Mouse (Mus musculus): ENCODE data around the gene Mllt3. TPM values are rescaled to one million over a fixed set of nuclear protein-coding genes. Genes with fewer than 3 reads are reported as not detected.

The Mllt3 gene
- total RNA-seq, 2 experiments from 2014 or later, result 148 to 154 TPM

DNA sequence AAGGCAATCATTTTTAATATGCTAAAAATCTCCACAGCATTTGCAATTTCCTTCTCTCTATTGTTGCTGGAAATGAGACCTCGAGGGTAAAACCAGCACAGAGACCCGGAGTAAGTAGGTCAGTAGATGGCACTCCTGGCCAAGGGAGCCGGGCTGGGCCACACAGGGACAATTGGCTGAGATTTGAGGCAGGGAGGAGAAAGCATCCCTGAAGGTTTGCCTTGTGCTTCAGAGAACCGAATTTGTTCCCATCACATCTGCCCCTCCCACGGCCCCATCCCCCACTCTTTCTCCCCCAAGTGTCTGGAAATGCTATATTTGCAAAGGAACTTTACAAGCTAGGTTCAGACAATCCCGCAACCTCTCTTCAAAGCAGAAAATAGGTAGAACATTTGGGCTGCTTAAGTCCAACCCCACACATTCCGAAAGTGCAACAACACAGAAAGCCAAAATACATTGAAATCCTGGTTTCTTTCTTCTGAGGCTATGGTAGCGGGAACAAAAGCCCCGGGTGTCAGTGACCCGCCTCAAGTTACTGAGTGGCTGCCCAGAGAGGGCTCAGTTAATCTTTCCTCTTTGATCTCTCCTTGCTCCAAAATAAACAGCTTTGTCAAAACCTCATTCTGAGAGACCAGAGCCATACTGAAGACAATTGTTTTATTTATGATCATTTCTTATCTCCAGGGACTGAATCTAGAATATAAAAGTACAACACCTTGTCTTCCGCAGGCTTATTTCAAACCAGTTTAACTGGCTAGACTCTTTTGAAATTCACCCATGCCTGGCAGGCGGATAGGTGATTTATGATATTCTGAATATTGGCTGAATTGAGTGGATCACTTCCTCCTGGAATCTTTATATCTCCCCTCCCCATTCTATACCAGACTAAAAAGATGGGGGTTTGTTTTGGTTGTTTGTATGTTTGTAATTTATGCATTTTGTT, 247.8 kb downstream of the Mllt3 start:
- DNase-seq (ENCODE audit: low spot score), result peak; percentile 38

DNA sequence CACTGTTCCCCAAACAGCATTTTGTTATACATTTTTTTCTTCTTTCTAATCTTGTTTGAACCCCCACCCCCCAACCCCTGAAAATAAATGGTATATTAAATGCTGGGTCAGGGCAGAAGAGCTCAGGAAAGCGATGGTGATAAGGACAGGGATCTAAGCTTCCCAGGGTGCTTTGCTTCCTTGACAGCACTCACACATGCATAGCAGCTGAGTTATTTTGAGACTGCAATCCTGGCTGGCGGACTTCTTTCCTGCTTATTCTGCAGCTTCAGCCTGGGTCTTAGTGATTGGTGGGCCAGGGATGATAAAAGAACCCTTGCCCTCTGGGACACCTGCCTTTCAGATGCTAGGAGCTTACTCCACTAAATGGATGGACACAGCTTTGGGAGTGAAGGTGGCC, 249.4 kb downstream of the Mllt3 start:
- no peak for DNase-seq (ENCODE audit: low spot score)

DNA sequence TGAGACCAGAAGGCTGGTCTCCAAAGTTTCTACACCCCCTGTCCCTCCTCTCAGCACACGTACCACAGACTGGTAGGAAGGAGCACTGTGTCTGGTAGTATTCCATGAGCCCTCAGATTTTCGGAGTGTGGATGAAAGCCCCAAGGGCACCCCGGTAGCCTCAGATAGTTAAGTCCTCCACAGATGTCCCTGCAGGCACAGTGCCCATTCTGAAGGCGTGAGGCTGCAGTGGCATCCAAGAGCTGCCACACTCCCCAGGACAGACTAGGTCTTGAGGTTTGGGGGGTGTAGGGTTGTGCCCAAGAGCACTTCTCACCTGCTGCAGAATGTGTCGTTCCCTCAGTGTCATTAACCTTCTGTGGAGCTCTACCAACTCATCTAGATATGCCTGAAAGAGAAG, 251.2 kb downstream of the Mllt3 start:
- no peak for DNase-seq (ENCODE audit: low spot score)

DNA sequence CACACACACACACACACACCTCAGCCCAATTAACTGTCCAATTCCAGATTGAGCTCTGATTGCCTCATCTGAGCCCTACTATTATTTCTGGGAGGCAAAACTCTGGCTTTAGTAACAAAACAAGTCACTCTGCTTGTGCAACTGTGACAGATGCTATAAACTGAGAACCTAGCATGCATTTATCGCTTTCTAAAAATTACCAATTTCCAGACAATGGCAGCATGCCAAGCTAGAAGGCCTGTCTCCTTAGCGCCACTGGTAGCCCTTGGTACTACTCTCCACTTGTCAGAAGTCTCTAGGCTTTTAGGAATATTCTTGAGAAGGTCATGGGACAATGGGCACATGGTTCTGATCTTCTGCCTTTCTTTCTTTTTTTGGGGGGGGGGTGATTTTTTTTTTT, 257.4 kb downstream of the Mllt3 start:
- DNase-seq (ENCODE audit: low spot score), result no peak

DNA sequence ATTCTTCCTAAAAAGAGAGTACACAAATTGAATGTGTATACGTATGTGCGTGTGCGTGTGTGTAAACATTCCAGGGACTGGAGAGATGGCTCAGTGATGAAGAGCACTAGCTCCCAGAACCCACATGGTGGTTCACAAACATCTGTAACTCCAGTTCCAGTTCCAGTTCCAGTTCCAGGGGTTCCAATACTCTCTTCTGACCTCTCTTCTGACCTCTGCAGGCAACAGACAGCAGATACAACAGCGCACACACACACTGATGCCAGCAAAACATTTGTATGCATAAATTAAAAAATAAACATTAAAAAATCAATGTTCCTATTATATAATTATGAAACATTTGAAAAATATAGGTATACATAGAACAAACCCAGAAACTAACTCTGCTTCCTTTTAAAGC, 258.6 kb downstream of the Mllt3 start:
- no peak for DNase-seq (ENCODE audit: low spot score)

DNA sequence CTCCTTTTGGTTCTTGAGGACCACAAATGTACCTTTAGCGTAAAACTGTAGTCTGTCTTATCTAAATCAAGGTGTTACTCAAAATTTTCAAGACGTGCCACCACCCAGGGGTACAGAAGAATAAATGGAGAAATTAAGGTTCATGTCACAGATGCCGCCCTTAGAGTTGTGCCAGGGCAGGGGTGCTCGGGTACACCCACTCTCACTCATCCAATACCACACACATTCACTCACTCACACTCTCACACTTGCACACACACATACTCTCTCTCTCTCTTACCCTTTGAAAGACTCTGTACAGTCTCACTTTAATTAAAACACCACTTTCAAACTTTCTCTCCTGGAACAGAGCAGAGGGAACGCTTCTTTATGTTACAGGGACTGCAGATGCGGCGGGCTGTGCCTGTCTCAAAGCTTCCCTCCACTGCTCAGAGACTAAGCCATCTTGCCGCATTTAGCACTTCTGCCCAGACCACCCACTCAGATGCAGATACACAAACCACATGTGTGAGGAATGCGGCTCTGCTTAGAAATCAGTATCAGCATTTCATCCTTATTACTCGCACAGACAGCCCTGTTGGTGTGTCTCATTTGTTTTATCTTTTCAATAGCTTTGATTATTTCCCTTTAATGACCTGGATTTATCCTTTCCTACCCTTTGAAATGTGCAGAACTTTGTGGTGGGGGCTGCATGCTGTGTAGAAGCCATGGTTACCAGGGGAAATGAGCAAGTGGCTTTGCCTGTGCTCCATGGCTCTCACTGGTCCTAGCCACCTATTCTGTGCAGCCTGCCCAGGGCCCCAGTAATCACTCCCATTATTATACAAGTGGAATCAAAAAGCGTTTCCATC, 265.2 kb downstream of the Mllt3 start:
- DNase-seq (ENCODE audit: low spot score), result no peak

DNA sequence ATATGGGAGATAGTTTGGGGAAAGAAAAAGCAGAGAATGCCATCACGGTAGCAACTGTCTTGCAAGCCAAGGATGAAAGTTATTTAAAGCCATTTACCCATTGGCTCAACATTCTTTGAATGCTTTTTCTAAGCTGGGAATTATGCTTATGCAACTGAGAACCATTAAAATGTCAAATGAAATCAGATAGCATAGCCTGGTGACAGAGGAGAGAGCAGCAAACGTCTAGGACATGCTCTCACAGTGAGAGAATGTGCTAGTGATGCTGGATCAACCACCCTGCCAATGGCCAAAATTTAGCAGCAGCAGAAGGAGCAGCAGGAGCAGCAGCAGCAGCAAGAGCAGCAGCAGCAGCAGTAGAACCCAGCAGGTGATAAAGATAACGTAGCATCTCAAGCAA, 267.4 kb downstream of the Mllt3 start:
- DNase-seq (ENCODE audit: low spot score), result peak; percentile 32

DNA sequence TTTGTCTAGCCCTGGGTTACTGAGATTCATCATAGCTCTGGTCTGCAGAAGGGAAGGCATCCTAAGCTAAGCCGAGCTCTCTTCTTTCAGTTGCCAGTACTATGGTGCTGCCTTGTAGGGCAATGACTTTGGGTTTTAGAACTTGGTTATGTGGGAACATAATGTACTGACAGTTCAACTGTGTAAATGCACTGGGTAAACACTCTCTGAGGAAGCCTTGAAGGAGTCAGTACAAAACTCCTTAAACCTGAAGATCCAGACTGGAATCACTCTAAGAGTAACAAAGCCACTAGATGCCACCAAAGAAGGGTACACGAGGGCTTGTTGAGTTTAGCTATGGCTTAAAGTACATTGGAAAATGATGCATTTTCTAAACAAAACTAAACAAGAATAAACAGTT, 272.1 kb downstream of the Mllt3 start:
- no peak for DNase-seq (ENCODE audit: low spot score)

DNA sequence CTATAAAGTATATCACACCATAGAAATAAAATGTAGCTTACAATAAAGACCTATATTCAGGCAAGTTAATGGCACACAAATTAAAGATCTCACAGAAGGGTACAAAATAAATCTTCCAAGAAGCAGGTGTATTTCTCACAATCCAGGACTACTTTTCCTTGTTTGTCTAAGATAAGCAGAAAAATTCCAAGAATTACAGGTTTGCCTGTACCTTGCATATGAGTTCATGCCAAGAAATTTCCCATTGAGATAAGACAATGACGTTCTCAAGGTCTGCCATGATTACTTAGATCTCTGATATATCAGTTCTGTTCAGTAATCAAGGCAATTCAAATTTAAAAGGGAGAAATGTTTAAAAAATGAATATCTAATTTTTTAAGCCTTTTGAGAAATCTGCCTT, 272.9 kb downstream of the Mllt3 start:
- no peak for DNase-seq (ENCODE audit: low spot score)

DNA sequence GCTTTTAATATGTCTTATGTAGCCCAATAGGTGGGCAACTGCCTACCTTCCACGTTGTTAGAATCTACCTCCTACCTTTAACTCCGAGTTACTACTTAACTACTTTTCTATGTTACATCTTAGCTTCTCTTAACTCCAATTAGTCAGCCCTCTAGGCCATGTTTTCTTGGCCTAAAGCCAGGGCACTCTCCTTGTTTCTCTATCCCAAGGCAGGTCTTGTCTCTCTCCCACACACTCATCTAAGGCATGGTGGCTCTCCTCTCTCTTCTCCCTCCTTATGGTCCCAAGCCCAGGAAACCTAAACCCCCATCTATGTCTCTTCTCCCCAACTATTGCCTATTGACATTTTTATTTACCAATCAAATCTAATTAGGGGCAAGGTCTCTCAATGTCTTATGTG, 273.5 kb downstream of the Mllt3 start:
- no peak for DNase-seq (ENCODE audit: low spot score)

DNA sequence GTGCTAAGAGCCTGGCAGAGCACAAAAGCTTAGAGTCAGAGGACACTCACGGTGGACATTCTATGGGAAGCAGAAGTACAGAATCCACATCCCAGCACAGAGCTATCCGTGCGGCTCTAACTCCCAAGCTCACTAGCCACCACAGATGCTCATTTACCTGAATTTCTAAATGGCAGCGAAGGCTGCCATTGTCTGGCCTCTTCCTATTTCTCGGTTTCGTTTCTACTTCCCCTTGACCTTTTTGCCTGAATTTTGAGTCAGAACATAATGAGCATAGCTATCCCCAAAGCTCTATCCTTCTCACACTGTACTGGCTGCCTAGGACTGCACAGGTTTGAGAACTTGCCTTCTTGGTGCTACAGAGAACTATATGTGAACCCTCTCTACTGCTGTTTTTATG, 274.1 kb downstream of the Mllt3 start:
- no peak for DNase-seq (ENCODE audit: low spot score)

DNA sequence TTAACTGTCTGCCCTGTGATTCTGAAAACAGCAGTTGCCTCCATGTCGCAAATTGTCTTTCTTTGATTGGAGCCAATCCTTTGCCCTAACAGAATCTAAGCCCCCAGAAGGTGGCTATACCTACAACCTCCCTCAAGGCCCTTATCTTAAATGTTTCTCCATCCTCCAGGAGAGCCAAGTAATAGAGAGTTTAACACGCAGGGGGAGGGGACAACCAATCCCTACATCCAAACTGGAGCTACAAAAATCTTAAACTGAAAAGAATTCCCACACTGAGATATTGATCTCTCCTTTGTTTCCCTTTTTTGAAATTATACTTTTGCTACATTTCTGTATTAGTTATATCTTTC, 281.7 kb downstream of the Mllt3 start:
- DNase-seq (ENCODE audit: low spot score), result no peak

DNA sequence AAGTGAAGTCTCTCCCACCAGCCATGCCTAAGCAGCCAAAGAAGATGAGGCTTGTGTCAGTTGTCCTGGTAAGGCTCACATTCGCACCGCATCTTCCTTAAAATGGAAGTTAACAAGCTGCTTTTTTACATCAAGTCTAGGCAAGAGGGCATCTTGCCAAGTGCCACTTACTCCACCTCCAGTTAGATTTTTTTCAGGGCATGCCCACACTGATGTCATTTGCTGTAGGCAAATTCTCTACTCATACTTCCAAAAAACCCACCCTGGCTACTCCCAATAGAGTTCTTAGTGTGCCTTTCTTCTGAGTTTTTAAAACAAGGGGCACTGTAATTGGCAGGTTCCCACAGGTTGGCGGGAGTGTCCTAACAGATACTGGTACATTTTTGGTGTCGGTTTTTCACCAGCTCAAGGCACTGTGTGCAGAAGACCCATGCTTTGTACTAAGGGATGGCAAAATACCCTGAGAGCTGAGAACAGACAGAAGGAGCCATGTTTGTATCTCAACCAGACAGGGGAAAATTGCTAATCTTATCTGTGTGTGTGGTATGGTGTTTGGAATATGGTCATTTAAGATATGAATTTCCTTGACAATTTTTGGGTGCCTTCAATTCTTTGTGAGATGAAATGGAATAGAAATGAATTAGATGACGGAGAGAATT, 282.2 kb downstream of the Mllt3 start:
- no peak for DNase-seq (ENCODE audit: low spot score)

DNA sequence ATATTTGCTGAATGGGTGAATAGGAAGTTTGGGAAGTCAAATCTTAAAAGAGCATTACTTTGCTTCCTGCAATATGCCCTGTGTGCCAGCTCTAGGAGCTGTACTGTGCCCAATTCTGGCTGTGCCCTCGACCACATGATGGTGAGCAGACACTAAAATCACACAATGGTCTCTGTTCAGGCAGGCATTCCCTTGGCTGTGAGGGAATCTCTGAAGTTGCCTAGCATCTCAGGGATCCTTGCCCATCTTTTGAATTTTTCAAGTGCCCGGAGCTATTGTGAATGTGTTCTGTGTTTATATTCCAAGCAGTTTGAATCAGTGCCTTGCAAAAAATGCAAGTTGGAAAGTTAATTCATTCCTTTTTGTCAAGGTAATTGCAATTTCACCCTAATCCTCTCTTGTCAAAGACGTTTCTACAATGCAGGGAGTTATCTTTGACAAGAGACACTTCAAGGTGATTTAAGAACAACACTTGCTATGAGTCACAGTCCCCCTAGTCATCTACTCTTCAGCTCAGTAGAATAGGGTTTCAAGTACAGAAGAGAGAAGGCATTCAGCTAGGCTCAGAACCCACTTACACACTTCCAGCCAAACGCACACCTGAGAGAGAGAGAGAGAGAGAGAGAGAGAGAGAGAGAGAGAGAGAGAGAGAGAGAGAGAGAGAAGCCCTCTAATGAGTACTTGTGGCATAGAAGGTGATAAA, 283.5 kb downstream of the Mllt3 start:
- no peak for DNase-seq (ENCODE audit: low spot score)

DNA sequence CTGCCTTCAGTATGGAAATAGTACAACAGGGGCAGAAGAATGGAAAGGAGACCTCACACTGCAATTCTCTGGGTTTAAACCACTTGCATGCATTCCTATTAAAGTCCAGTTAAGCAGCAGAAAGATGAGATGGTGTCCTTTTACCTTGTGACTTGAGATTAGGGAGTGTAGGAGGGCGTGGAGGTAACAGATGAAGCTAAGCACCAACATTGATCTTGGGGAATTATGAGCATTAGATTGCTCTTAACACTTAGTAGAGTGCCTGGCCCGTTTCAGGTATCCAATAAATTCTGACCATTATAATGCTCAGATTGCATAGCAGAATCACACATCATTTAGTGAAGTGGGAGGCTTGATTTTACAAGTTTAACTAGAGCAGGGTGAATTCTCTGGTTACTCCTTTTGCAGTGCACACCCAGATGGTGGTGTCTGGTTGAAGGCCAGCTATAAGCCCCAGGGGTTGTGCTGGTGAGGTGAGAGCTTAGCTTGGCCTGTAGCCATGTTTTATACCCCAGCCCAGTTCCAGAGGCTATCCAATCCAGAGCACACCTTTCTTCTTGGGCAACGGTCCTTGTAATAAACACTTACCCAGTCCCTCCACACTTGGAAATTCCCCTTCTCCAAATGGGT, 288.0 kb downstream of the Mllt3 start:
- no peak for DNase-seq (ENCODE audit: low spot score)

DNA sequence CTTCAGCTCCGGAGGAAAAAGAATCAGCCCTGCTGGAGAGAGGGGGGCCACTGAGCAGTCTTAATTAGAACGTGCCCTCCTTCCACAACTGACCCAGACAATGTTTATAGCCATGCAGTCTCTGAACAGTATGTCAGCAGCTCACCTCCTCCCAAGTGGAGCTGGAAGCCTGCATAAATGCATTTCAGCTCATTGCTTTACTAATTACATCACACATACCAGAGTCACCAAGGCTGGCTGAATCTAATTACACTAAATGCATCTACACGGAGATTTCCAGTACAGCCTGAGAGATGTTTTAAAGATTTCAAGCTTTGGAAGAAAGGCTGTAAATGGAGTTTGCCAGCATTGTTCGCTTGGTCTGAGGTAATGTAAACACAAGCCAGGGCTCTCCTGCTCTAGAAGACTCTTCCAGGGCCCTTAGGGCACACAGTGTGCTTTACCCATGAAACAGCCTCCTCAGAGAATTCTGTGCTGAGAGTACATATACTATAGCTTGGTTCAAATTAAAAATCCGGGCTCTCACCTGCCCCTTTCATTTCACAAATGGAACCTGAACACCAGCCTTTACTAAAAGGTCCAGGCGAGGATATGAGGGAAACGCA, 293.5 kb downstream of the Mllt3 start:
- no peak for DNase-seq (ENCODE audit: low spot score)

DNA sequence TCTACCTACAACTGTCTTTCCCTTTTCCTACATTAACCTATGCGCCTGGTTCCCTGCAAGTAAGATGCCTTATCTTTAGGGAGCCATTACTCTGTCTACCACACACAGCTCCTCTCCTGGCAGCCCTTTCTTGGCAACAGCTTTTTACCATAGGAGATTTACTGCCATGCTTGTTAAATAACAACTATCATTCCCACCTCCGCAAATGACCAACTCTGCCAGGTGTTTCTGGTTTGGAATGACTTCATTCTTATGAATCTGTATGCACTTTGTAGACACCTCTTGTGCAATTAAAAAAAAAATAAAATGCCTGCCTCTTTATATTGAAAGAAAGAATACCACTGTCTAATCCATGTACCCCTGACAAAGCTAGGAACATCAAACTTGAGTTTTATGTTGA, 294.1 kb downstream of the Mllt3 start:
- DNase-seq (ENCODE audit: low spot score), result no peak

DNA sequence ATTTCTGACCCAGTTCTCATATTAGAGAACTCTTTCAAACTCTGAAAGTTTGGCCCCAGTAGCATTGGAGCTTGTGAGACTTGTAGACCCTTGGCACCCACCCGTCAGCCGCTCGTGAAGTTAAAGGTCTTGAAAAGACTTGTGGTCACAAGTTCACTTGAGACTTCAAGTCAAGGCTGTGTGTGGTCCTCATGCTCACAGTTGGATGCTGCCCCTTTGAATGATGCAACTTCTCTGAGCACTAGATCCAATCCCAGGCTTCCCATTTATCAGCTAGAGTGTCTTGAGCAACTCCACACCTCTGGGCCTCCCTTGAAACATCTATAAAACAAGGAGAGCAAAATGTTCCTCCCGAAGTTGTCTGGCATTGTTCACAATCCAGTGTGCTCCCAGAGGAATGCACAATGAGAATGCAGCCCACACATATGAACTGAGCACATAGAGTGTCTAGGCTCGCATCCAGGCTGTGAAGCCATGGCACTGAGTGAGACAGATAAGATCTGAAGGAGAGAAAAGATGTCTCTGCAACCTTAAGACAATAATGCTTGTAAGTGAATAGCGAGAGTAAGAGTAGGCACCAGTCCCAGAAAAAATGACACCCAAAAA, 295.9 kb downstream of the Mllt3 start:
- no peak for DNase-seq (ENCODE audit: low spot score)

DNA sequence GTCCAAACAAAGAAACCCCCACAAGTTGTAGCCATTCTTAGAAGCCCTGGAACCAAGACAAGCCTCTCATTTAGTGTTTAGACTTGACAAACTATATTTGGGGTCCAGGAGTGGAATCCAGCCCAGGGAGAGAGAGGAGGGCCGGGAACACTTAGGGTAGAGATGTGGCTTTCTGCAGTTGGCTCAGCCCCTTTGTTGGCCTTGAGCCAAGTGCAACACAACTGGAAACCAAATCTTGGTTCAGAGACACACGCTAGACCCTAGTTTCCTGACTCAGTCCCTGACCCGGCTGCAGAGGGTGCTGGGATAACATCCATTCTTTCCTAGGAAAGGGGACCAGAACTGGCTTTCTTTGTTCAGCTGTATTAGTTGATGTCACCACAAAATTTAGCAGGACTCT, 296.4 kb downstream of the Mllt3 start:
- DNase-seq (ENCODE audit: low spot score), result no peak

DNA sequence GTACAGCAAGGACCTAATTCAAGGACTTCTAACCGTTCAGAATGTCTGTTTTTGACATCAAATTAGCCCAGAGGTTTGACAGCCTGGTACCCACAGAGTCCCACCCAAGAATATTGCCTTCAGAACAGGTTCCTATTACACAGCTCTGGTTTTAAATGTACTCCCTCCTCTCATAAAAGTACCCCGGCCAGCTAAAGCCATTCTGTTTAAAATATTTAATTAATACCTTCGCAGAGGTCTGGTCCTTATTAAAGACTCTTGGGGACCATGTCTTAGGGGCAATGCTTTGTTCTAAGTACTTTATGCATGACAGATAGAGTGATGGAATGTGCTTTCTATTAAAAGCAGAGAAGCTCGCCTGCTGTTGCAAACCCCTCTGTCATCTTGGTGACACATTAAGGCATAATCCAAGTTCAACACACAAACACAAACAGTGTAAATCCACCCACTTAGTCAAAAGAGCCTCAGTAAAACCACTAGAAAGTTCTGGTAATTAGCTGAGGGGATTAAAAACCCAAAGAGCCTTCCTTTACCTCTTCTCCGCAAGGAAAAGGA, 302.0 kb downstream of the Mllt3 start:
- no peak for DNase-seq (ENCODE audit: low spot score)
